Mouse (Mus musculus) spleen, adult 2 months (tissue): ENCODE measurements at regions not wholly inside any gene's neighbourhood (a gene's known extent, or its start where the extent isn't known, plus 50 kb on each side); places are given as distances from the start of the nearest gene placed in this dataset.

ENCODE experiments used
- CTCF ChIP-seq: fragments of 200-500 bp; IDR thresholded peaks from 2 replicates; pipeline ENCODE4 v1.5.1; 2011; ENCODE audit warnings: mild to moderate bottlenecking, inconsistent platforms; ENCODE audit not compliant: insufficient read depth, insufficient read length, insufficient replicate concordance; ENCODE audit errors: extremely low read depth
- POLR2A ChIP-seq: fragments of 200-500 bp; IDR thresholded peaks from 2 replicates; pipeline ENCODE4 v1.6.1; 2011; ENCODE audit warnings: low read depth, low read length, inconsistent platforms

DNA sequence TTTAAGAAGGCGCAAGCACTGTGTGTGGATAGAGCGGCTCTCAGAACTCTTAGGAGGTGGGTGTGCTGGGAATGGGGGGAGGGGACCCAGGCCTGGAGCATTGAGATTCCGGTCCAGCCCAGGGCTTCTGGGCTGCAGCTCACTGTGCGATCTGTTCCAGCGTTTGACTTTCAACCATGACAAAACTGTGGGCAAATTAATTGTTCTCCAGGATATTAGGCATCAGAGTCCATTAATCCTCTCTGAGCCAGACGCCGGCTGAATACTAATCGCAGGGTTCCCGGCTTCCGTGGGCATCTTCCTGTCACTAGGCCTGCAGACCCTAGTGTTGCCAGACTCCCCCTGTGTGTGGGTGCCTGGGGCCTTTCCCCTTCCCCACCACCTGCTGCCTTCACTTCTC is 73.3 kb upstream of the Gm26897 start:
- no peak for TF ChIP-seq CTCF
- TF ChIP-seq POLR2A: no peak
